Mouse (Mus musculus) liver, embryonic 14.5 days (tissue): ENCODE measurements at regions not wholly inside any gene's neighbourhood (a gene's known extent, or its start where the extent isn't known, plus 50 kb on each side); places are given as distances from the start of the nearest gene placed in this dataset.

ENCODE experiments used
- CTCF ChIP-seq: IDR thresholded peaks from 2 replicates; pipeline ENCODE4 v1.5.1; 2016; ENCODE audit warnings: antibody characterized with exemption, low read depth, control low read depth
- EP300 ChIP-seq: IDR thresholded peaks from 2 replicates; pipeline ENCODE4 v1.6.1; 2016; ENCODE audit warnings: antibody characterized with exemption, low read depth

DNA sequence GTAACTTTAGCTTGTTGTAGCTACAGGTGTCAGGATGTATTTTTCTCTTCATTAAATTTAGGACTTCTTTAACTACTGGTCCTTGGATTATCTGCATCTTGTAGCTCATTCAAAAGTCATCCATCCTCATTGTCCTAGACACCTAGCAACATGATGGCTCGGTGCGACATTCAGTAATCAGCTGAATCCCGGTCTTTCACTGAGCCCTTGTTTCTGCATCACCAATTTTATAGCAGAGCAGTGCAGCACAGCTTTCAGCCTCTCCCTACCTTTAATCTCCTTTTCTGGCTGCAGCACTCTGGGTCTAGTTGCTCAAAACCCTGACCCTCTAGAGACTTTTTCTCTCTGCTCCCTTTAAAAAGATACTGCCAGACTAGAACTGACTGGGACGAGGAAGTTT, 543.6 kb upstream of the B3galt2 start:
- TF ChIP-seq CTCF (no peak), EP300 (no peak)
